Mouse (Mus musculus): ENCODE results near the gene Bhlha9. TPM values are rescaled to one million over a fixed set of nuclear protein-coding genes. Genes with fewer than 3 reads are reported as not detected.
A peak's percentile ranks its signal among the peaks of the same experiment; 100 is the strongest.

The Bhlha9 gene
- polyA plus RNA-seq, 1 experiment from 2014 or later = not detected

GRCm38 (mm10) chr11:76709625-76710452, 37.6 kb downstream of the Bhlha9 start:
- Histone ChIP-seq H3K4me2 (replicated peaks; ENCODE audit: low read depth, low read length) (no peak overlapping the region), H3K27ac (ENCODE audit: low read depth, low read length) (no peak overlapping the region), H3K4me3 (ENCODE audit: low read length) (no peak overlapping the region), H3K4me1 (ENCODE audit: control insufficient read depth, insufficient read depth, low read length) (peaks cover 6% of the 10 kb centered on the region; the same call in 1 of the 2 replicates), H3K27me3 (ENCODE audit: control insufficient read depth, insufficient read depth, low read length) (no peaks in the 10 kb centered on the region), H3K9me3 (ENCODE audit: control insufficient read depth, low read length) (no peaks in the 10 kb centered on the region; the same call in 1 of the 2 replicates), H3K36me3 (ENCODE audit: control insufficient read depth, insufficient read depth, low read length) (no peaks in the 10 kb centered on the region), H3K9ac (ENCODE audit: low read depth, low read length) (no peak overlapping the region)
- ATAC-seq (ENCODE audit: low FRiP score, low TSS enrichment) = peak; percentile 68; the same call in 1 of the 2 replicates
- 35% methylated on average over 11 of the region's 17 CpGs for WGBS

GRCm38 (mm10) chr11:76717000-76717399, 44.7 kb downstream of the Bhlha9 start:
- Histone ChIP-seq H3K27me3 (ENCODE audit: control insufficient read depth, insufficient read depth, low read length) (no peaks in the 10 kb centered on the region), H3K9ac (ENCODE audit: low read depth, low read length) (no peak overlapping the region), H3K4me1 (ENCODE audit: control insufficient read depth, insufficient read depth, low read length) (no peaks in the 10 kb centered on the region), H3K36me3 (ENCODE audit: control insufficient read depth, insufficient read depth, low read length) (no peaks in the 10 kb centered on the region), H3K4me2 (replicated peaks; ENCODE audit: low read depth, low read length) (no peak overlapping the region), H3K9me3 (ENCODE audit: control insufficient read depth, low read length) (no peaks in the 10 kb centered on the region), H3K27ac (ENCODE audit: low read depth, low read length) (no peak overlapping the region), H3K4me3 (ENCODE audit: low read length) (no peak overlapping the region)
- ATAC-seq (ENCODE audit: low FRiP score, low TSS enrichment) = no peak
- 55% methylated on average over 4 of the region's 4 CpGs for WGBS

Other genes with a start within 250 kb of the Bhlha9 start
- gene Abr, start 50.2 kb upstream of the Bhlha9 start, polyA plus RNA-seq (2014; fragmentation: Nextera tagmentation; extraction: Ambion mirVana) = 31.8 and 57.7 TPM in 2 replicates
- 0.81 and 0.89 TPM in 2 replicates for gene Trarg1, start 7.3 kb downstream of the Bhlha9 start, polyA plus RNA-seq (2014; fragmentation: Nextera tagmentation; extraction: Ambion mirVana)
- 24.1 and 37.3 TPM in 2 replicates for gene Gosr1, start 91.1 kb downstream of the Bhlha9 start, polyA plus RNA-seq (2014; fragmentation: Nextera tagmentation; extraction: Ambion mirVana)
- 22.1 and 35.0 TPM in 2 replicates for gene Cpd, start 174.5 kb downstream of the Bhlha9 start, polyA plus RNA-seq (2014; fragmentation: Nextera tagmentation; extraction: Ambion mirVana)
- 0.74 and 0.89 TPM in 2 replicates for gene Tmigd1, start 229.7 kb downstream of the Bhlha9 start, polyA plus RNA-seq (2014; fragmentation: Nextera tagmentation; extraction: Ambion mirVana)